Mouse (Mus musculus) c-Kit-positive CD71-positive TER-119-negative erythroid progenitor cells, embryonic 14.5 days (primary cell): ENCODE measurements around the gene Olfr812.
"Not testable (repeated sequence)": the region's sequence is repeated elsewhere in the genome, so short reads cannot be mapped to it uniquely, and the experiment has no call there.

Experiments
- DNase-seq: peaks from one replicate; pipeline ENCODE4 v3.0.0-alpha.2; 2013; ENCODE audit warnings: low read depth

Gene Olfr812

DNA sequence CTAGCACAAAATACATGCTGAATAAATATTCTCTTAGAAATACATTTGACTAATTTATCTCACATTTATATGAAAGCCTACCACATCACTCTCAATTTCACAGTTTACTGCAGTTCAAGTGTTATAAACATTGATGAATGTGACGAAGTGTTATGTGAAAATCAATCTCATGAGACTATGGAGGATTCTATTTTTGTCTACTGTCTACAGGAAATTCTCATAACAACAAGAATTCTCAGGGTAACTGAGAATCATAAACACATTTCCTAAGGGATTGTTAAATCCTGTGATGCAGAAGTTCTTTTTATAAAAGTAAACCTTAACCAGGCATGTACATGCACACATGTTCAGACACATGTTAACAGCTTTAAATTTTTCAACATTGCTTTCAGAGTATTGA is at the start of gene Olfr812:
Olfr812 (minus strand) TSS at position 101 of the 400 bp plus-strand sequence.
- no peak for DNase-seq

GRCm38 (mm10) chr10:129885934-129886333 is 40.0 kb upstream of the Olfr812 start:
- DNase-seq, result no peak

- not testable (repeated sequence) for DNase-seq
Observed at GRCm38 (mm10) chr10:129885496-129885895, 39.6 kb upstream of the Olfr812 start.

- DNase-seq, result not testable (repeated sequence)
Observed at GRCm38 (mm10) chr10:129879751-129880150, 33.9 kb upstream of the Olfr812 start, which contains the start of gene Olfr814. Olfr814 (minus strand) TSS chr10:129879851.

GRCm38 (mm10) chr10:129855067-129855466 is 9.2 kb upstream of the Olfr812 start, which contains the start of gene Olfr813:
Olfr813 (plus strand) TSS chr10:129855367.
- no peak for DNase-seq

DNA sequence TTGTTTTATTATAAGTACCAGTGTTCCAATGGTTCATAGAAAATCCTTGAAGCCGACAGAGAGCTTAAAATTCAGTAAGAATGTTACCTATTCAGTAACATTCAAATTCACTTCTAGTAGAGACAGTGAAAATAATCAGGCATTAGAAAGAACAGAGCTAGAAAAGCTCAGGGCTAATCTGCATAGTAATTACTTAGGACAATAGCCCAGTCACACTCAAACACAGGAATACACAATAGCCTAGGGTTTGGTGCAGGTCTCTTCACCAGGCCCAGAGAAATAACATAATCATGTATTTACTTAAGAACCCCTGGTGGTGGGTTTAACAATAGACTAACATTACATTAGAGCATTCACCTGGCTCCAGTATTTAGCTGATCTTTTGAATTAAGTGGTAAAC is 1.4 kb upstream of the Olfr812 start:
- no peak for DNase-seq

DNA sequence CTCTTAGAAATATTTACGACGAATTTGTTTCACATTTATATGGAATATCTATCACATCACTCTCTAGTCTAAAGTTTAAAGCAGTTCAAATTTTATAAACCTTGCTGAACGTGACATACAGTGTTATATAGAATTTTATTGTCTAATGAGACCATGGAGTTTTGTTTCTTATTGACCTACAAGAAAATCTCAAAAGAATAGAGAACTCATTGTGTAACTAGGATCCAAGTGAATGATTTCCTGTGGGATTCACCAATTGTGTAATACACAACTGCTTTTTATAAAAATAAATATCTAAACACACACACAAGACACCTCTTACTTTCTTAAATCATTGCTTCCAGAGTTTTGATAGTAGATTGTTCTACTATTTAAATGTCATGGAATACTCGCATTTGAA is 41.6 kb downstream of the Olfr812 start, which contains the start of gene Olfr811:
Olfr811 (minus strand) TSS at position 101 of the 400 bp plus-strand sequence.
- no peak for DNase-seq

DNA sequence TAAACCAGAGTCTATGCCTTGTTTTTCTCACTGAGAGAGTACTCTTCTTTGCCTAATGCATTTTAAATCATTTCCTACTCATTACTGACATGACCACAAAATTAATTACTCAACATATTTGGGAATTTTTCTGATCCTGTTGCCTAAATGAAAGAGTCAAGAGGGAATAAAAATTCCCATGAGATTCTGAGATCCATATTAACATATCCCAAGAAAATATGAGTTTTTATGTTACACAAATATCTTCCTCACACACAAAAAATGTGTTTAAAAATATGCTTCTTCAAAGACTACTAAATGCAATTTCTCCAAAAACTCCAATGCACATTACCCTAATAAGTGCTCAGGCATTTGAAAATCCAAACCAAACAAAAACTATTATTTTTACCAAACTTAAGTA is 51.1 kb downstream of the Olfr812 start, which contains the start of gene Olfr810:
Olfr810 (minus strand) TSS at position 101 of the 400 bp plus-strand sequence.
- no peak for DNase-seq
